Mouse (Mus musculus) G1E (cell line): Measurements from ENCODE around the gene Dnm1. TPM values are rescaled to one million over a fixed set of nuclear protein-coding genes. Genes with fewer than 3 reads are reported as not detected.
"Not testable (repeated sequence)": the region's sequence is repeated elsewhere in the genome, so short reads cannot be mapped to it uniquely, and the experiment has no call there.

Experiments
- ATAC-seq: 2 replicates; pipeline ENCODE4 v1.8.0; 2016; ENCODE audit warnings: mild to moderate bottlenecking; ENCODE audit not compliant: insufficient number of reproducible peaks, poor library complexity, low FRiP score, severe bottlenecking; ENCODE audit errors: extremely low read depth
- DNase-seq: peaks from one replicate; pipeline ENCODE4 v3.0.0; 2012; ENCODE audit warnings: low spot score
- H3K27me3 ChIP-seq: 2 replicates; pipeline ENCODE4 v1.6.1; 2012; ENCODE audit warnings: mild to moderate bottlenecking, low read length, inconsistent platforms; ENCODE audit not compliant: insufficient read depth
- H3K36me3 ChIP-seq: replicated peaks from 2 replicates; pipeline ENCODE3; 2012; ENCODE audit warnings: mild to moderate bottlenecking, inconsistent platforms
- H3K4me1 ChIP-seq: 2 replicates; pipeline ENCODE4 v1.6.1; 2012; ENCODE audit warnings: low read depth, low read length, inconsistent platforms, mixed read lengths; ENCODE audit not compliant: insufficient read depth
- H3K4me3 ChIP-seq: 2 replicates; pipeline ENCODE4 v1.5.1; 2012; ENCODE audit warnings: low read depth, mild to moderate bottlenecking, inconsistent platforms, low read length, moderate library complexity, mixed read lengths
- H3K9me3 ChIP-seq: replicated peaks from 2 replicates; pipeline ENCODE4 v1.6.1; 2012; ENCODE audit warnings: inconsistent platforms
- CTCF ChIP-seq: IDR thresholded peaks from 2 replicates; pipeline ENCODE4 v1.5.1; 2012; ENCODE audit warnings: low read depth, low read length, inconsistent platforms, mixed read lengths
- GATA1 ChIP-seq: IDR thresholded peaks from 2 replicates; pipeline ENCODE4 v1.6.1; 2012; ENCODE audit warnings: borderline replicate concordance, low read length, inconsistent platforms, mixed read lengths
- GATA2 ChIP-seq: IDR thresholded peaks from 2 replicates; pipeline ENCODE4 v1.6.1; 2012; ENCODE audit warnings: low read depth, low read length, inconsistent platforms, borderline replicate concordance
- POLR2AphosphoS5 ChIP-seq: IDR thresholded peaks from 2 replicates; pipeline ENCODE4 v1.6.1; 2012; ENCODE audit warnings: low read depth, low read length, inconsistent platforms; ENCODE audit not compliant: insufficient replicate concordance
- TAL1 ChIP-seq: conservative IDR thresholded peaks from 2 replicates; pipeline ENCODE4 v1.6.1; 2012; ENCODE audit warnings: low read depth, low read length, inconsistent platforms, mixed read lengths
- polyA plus RNA-seq: library from polyadenylated mRNA; stranded (reverse); fragments of >175 nt; gene quantifications from 2 replicates; pipeline ENCODE4 v1.2.3, GENCODE M21; 2012
- total RNA-seq, 2 experiments: library from RNA; stranded (forward) in 1 of 2; stranded (reverse) in 1 of 2; fragments of 200-1000 nt in 1 of 2; fragments of >200 nt in 1 of 2; fragmentation: Nextera tagmentation in 1 of 2; gene quantifications; 2 replicates each; pipeline ENCODE4 v1.2.3; 2014 to 2017

The Dnm1 gene
- total and polyA plus RNA-seq, 3 experiments: 0.05 to 0.14 TPM; not detected in 1

DNA sequence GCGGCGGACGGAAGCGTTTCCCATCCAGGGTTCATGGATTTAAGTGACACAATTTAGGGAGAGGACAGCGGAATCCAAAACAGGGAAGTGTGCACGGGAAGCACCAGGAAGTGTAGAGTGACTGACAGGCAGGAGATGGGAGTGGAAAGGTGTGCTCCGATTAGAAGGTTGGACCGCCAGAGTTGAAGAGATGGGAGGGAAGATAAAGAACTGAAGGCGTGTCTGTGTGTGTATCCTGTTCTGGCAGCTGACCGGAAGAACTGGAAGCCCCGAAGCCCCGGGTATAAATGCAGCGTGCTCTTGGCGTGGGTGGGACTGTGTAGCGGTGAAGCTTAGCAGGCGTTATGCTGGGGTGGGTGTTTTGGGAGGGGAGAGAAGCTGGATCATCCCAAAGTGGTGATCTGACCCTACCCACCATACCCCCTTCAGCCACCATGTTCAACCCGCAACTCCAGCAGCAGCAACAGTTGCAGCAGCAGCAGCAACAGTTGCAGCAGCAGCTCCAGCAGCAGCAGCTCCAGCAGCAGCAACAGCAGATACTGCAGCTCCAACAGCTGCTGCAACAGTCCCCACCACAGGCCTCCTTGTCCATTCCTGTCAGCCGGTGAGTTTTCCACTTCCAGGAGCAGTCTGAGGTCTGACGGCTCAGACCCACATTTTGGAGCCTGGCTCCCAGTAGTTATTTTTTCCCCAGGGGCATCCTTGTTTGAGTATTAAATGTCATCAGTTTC lies 10.4 kb upstream of the Dnm1 start:
- ATAC-seq (peak; percentile 48), DNase-seq (peak; percentile 45)
- Histone ChIP-seq H3K4me1 (peaks cover 38% of the 10 kb centered on the region), H3K9me3 (no peaks in the 10 kb centered on the region), H3K36me3 (peaks cover 48% of the 10 kb centered on the region), H3K4me3 (peak overlapping the region; percentile 89), H3K27me3 (peaks cover 19% of the 10 kb centered on the region)
- TF ChIP-seq GATA2 (no peak), GATA1 (no peak), CTCF (no peak), TAL1 (no peak), POLR2AphosphoS5 (no peak)

DNA sequence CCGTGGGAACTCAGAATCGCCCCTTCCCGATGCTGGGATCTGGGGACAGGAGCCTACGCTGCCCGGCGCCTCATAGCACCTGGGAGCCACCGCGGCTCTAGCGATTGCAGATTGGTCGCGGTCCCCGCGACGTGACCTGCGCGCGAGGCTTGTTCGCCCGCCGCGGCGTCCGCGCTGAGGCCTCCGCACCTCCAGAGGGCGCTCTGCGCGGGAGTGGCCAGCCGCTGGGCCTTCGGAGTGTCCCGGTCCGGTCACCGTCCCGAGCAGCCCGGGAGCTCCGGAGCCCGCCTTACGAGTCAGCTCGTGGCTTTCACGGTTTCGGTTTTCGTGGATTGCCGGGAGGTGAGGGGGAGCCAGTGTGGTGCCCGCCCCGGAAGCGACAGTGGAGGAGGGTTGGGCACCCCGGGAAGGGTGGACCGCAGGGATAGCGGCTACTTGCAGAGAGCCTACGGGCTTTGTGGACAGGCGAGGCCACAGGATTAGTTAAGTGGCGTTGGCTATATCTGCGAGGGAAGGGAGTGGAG lies 9.7 kb upstream of the Dnm1 start:
- peak overlapping the region; percentile 89 for H3K4me3 ChIP-seq
- peaks cover 43% of the 10 kb centered on the region for H3K36me3 ChIP-seq

DNA sequence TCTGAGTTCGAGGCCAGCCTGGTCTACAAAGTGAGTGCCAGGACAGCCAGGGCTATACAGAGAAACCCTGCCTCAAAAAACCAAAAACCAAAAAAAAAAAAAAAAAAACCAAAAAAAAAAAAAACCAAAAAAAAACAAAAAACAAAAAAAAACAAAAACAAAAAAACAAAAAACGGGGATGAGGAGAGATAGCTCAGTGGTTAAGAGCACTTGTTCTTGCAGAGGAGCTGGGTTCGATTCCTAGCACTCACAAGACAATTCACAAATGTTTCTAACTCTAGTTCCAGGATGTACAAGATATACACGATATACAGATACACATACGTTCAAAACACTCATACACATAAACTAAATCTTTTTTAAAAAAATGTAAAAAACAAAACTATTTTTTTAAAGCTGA lies 9.1 kb upstream of the Dnm1 start:
- peaks cover 31% of the 10 kb centered on the region for H3K27me3 ChIP-seq
- H3K4me1 ChIP-seq: peaks cover 46% of the 10 kb centered on the region
- ATAC-seq, H3K9me3 ChIP-seq, DNase-seq: not testable (repeated sequence)
- peaks cover 37% of the 10 kb centered on the region for H3K36me3 ChIP-seq
- H3K4me3 ChIP-seq: peak overlapping the region; percentile 89

More for the DNA sequence above, 9.7 kb upstream of the Dnm1 start:
- Histone ChIP-seq H3K9me3 (no peaks in the 10 kb centered on the region), H3K27me3 (peaks cover 25% of the 10 kb centered on the region), H3K4me1 (peaks cover 43% of the 10 kb centered on the region)
- DNase-seq (peak; percentile 88), ATAC-seq (peak; percentile 47)
- no peak for TF ChIP-seq GATA1
- no peak for TF ChIP-seq POLR2AphosphoS5
- TF ChIP-seq CTCF: peak; percentile 79
- no peak for TF ChIP-seq TAL1
- no peak for TF ChIP-seq GATA2

DNA sequence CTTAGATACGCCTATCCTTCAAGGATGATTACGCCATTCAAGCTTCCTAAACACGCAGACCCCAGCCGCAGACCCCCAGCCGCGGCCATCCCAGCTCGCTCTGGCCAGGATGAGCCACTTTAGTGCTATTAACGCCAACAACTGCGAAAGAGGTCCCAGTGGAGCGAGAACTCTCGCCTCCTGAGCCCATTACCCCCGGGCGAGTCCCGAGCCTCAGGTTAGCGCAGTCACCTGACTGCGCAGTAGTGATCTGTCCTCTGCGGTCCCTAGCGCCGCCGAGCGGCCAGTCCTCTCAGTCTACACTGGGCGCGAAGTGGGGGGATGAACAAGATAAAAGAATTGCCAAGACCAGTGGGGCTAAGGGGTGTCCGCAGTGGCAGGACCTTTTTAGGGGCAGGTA lies 8.3 kb upstream of the Dnm1 start:
- Histone ChIP-seq H3K4me3 (peak overlapping the region; percentile 72), H3K4me1 (peaks cover 46% of the 10 kb centered on the region), H3K36me3 (peaks cover 29% of the 10 kb centered on the region), H3K9me3 (no peaks in the 10 kb centered on the region), H3K27me3 (peaks cover 39% of the 10 kb centered on the region)
- TF ChIP-seq POLR2AphosphoS5: no peak
- no peak for TF ChIP-seq GATA2
- no peak for TF ChIP-seq CTCF
- DNase-seq (peak; percentile 65), ATAC-seq (no peak)

DNA sequence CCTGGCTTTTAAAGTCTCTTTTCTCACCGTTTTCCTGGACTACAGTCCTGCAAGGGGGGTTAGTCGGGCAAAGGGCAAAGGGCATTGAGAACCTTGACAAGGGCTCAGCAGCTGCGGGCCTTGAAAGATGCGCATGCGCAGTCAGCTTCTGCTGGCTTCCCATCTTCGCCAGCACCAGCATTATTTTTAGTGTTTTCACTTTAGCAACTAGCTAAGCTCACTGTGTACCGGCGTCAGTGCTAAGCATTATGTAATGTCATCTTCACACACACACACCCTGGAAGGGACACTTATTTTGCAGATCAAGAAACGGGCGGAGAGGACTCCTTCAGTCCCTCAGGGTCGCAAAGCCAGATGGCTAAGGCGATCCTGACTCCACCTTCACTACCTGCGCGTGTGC lies 7.6 kb upstream of the Dnm1 start:
- H3K27me3 ChIP-seq: peaks cover 46% of the 10 kb centered on the region
- peaks cover 22% of the 10 kb centered on the region for H3K36me3 ChIP-seq
- TF ChIP-seq GATA2 (no peak), POLR2AphosphoS5 (no peak), CTCF (no peak), TAL1 (no peak), GATA1 (no peak)
- no peaks in the 10 kb centered on the region for H3K9me3 ChIP-seq
- DNase-seq (peak; percentile 39), ATAC-seq (no peak)
- peaks cover 39% of the 10 kb centered on the region for H3K4me1 ChIP-seq
- peak overlapping the region; percentile 72 for H3K4me3 ChIP-seq

DNA sequence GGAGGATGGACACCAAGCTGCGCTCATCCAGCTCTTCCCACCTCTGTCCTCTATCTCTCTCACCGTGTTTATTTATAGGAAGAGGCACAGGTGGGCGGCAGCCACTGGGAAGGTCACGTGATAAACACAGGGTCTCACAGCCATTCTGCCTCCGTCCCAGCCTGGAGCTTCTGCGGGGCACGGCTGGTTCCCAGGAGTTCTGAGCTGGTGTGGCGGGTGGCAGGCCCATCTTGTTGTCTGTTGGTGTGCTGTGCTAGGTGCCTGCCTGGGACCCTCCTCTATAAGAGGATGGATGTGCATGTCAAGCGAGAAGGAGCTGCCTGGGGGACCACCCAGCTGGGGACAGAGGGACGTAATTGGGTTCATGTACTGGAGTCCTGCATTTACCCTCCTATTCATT lies 5.2 kb upstream of the Dnm1 start:
- TF ChIP-seq GATA2 (no peak), GATA1 (no peak), POLR2AphosphoS5 (no peak), CTCF (no peak), TAL1 (no peak)
- Histone ChIP-seq H3K36me3 (no peaks in the 10 kb centered on the region), H3K9me3 (no peaks in the 10 kb centered on the region), H3K4me1 (peaks cover 37% of the 10 kb centered on the region), H3K4me3 (no peak overlapping the region), H3K27me3 (peaks cover 46% of the 10 kb centered on the region)
- DNase-seq (no peak), ATAC-seq (no peak)

DNA sequence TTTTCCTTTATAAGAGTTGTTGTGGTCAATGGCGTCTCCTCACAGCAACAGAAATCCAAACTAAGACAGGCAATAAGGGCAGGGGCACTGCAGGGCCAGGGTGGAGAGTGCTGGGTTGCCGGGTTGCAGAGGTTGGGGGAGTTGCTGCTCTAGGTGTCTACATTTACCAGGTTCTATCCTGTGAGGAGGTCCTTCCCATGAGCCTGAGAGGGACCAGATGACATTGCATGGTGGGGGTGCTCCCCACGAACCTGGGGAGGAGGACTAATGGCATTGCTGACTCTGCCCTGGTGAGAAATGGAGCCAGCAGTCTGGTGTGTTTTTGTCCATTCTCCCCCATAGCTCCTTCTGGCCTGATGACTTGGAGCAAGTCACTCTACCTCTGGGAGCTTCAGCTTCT lies 4.6 kb upstream of the Dnm1 start:
- ATAC-seq: no peak
- no peak overlapping the region for H3K4me3 ChIP-seq
- no peak for TF ChIP-seq GATA2
- no peak for TF ChIP-seq TAL1
- TF ChIP-seq GATA1: no peak
- no peak for TF ChIP-seq CTCF
- no peak for TF ChIP-seq POLR2AphosphoS5
- peaks cover 50% of the 10 kb centered on the region for H3K27me3 ChIP-seq
- H3K36me3 ChIP-seq: no peaks in the 10 kb centered on the region
- H3K4me1 ChIP-seq: peaks cover 41% of the 10 kb centered on the region
- no peak for DNase-seq
- H3K9me3 ChIP-seq: no peaks in the 10 kb centered on the region
